Mouse (Mus musculus) intestine, embryonic 14.5 days (tissue): ENCODE results near the gene Snx1. TPM values are rescaled to one million over a fixed set of nuclear protein-coding genes. Genes with fewer than 3 reads are reported as not detected.

Source experiments
- ATAC-seq: fragments of 200-750 bp; cut with Nextera tagmentation; replicated peaks from 2 replicates; pipeline ENCODE4 v1.8.0; 2017; ENCODE audit warnings: low read depth, moderate number of reproducible peaks, moderate TSS enrichment, moderate library complexity; ENCODE audit not compliant: low FRiP score, low TSS enrichment
- DNase-seq: peaks from one replicate; pipeline ENCODE4 v3.0.0-alpha.2; 2018; ENCODE audit warnings: low spot score
- H3K27ac ChIP-seq: fragments of 300-500 bp; sonication (generic); 2 replicates; pipeline ENCODE4 v1.5.1; 2014; ENCODE audit warnings: low read depth, mild to moderate bottlenecking, control low read depth
- H3K27me3 ChIP-seq: fragments of 300-500 bp; sonication (generic); replicated peaks from 2 replicates; pipeline ENCODE4 v1.6.1; 2014; ENCODE audit warnings: low read length, control low read depth; ENCODE audit not compliant: control insufficient read depth, insufficient read depth
- H3K36me3 ChIP-seq: fragments of 300-500 bp; sonication (generic); 2 replicates; pipeline ENCODE4 v1.6.1; 2014; ENCODE audit warnings: low read length, control low read depth; ENCODE audit not compliant: control insufficient read depth, insufficient read depth
- H3K4me1 ChIP-seq: fragments of 300-500 bp; sonication (generic); replicated peaks from 2 replicates; pipeline ENCODE4 v1.6.1; 2014; ENCODE audit warnings: low read length, control low read depth, mixed read lengths; ENCODE audit not compliant: control insufficient read depth, insufficient read depth
- H3K4me2 ChIP-seq: fragments of 300-500 bp; sonication (generic); 2 replicates; pipeline ENCODE4 v1.6.1; 2014; ENCODE audit warnings: low read length
- H3K4me3 ChIP-seq: fragments of 300-500 bp; sonication (generic); 2 replicates; pipeline ENCODE4 v1.5.1; 2014; ENCODE audit warnings: low read depth, low read length, control low read depth, mixed read lengths
- H3K9ac ChIP-seq: fragments of 300-500 bp; sonication (generic); 2 replicates; pipeline ENCODE4 v1.6.1; 2014; ENCODE audit warnings: mild to moderate bottlenecking, low read length
- H3K9me3 ChIP-seq: fragments of 300-500 bp; sonication (generic); 2 replicates; pipeline ENCODE4 v1.6.1; 2016; ENCODE audit warnings: low read length, control low read depth; ENCODE audit not compliant: control insufficient read depth
- WGBS: fragments of 180-500 bp; shearing (Covaris S2); extraction: QIAGEN DNeasy Blood & Tissue Kit; methylation state at CpG from one replicate; pipeline ENCODE4 v1.1.7; 2014; 5-methylcytosine and 5-hydroxymethylcytosine counted together
- polyA plus RNA-seq: library from polyadenylated mRNA; unstranded; fragments of >200 nt; fragmentation: Nextera tagmentation; extraction: Ambion mirVana; gene quantifications from 2 replicates; pipeline ENCODE4 v1.2.1, GENCODE M21; 2014

Gene Snx1
- polyA plus RNA-seq, 1 experiment from 2014 or later = 136 TPM

- no peak for DNase-seq
- Histone ChIP-seq H3K4me1 (no peaks in the 10 kb centered on the region), H3K27me3 (peaks cover 16% of the 10 kb centered on the region; the same call in 1 of the 2 replicates), H3K9ac (no peak overlapping the region), H3K9me3 (no peaks in the 10 kb centered on the region), H3K27ac (no peak overlapping the region), H3K36me3 (no peaks in the 10 kb centered on the region), H3K4me2 (no peak overlapping the region), H3K4me3 (no peak overlapping the region)
- ATAC-seq = no peak
- 98% methylated on average over 2 of the region's 2 CpGs for WGBS
Measured at GRCm38 (mm10) chr9:66160155-66160554, 33.8 kb upstream of the Snx1 start.

- Histone ChIP-seq H3K9ac (no peak overlapping the region), H3K4me3 (peak overlapping the region; percentile 39; the same call in 1 of the 2 replicates), H3K9me3 (no peaks in the 10 kb centered on the region), H3K4me2 (no peak overlapping the region), H3K27me3 (peaks cover 16% of the 10 kb centered on the region; the same call in 1 of the 2 replicates), H3K36me3 (no peaks in the 10 kb centered on the region), H3K4me1 (no peaks in the 10 kb centered on the region), H3K27ac (no peak overlapping the region)
- no peak for ATAC-seq
- no peak for DNase-seq
- WGBS = 86% methylated on average over 6 of the region's 6 CpGs
Measured at GRCm38 (mm10) chr9:66158885-66159430, 32.6 kb upstream of the Snx1 start.

GRCm38 (mm10) chr9:66157958-66158830 lies 31.8 kb upstream of the Snx1 start, which contains the start of gene Dapk2:
TSS of gene Dapk2 (plus strand) at chr9:66158223.
- Histone ChIP-seq H3K36me3 (no peaks in the 10 kb centered on the region), H3K4me2 (peak within 1 kb of the TSS; percentile 61), H3K4me3 (peak within 1 kb of the TSS; percentile 39), H3K4me1 (no peaks in the 10 kb centered on the region), H3K9me3 (no peaks in the 10 kb centered on the region), H3K27me3 (peaks cover 16% of the 10 kb centered on the region; the same call in 1 of the 2 replicates), H3K9ac (peak within 1 kb of the TSS; percentile 32; the same call in 1 of the 2 replicates), H3K27ac (no peak within 1 kb of the TSS)
- 2% methylated on average over 58 of the region's 58 CpGs for WGBS
- peak; percentile 86 for ATAC-seq
- DNase-seq = peak; percentile 82

- DNase-seq (no peak), ATAC-seq (no peak)
- Histone ChIP-seq H3K9me3 (no peaks in the 10 kb centered on the region), H3K27me3 (peaks cover 16% of the 10 kb centered on the region; the same call in 1 of the 2 replicates), H3K4me3 (no peak overlapping the region), H3K9ac (no peak overlapping the region), H3K27ac (no peak overlapping the region), H3K4me2 (no peak overlapping the region), H3K36me3 (no peaks in the 10 kb centered on the region), H3K4me1 (no peaks in the 10 kb centered on the region)
- 61% methylated on average over 1 of the region's 1 CpGs for WGBS
Measured at GRCm38 (mm10) chr9:66155534-66155933, 29.1 kb upstream of the Snx1 start.

GRCm38 (mm10) chr9:66154013-66154412 lies 27.6 kb upstream of the Snx1 start:
- Histone ChIP-seq H3K4me2 (no peak overlapping the region), H3K9me3 (no peaks in the 10 kb centered on the region), H3K36me3 (no peaks in the 10 kb centered on the region), H3K27ac (no peak overlapping the region), H3K4me1 (no peaks in the 10 kb centered on the region), H3K4me3 (no peak overlapping the region), H3K27me3 (peaks cover 14% of the 10 kb centered on the region; the same call in 1 of the 2 replicates), H3K9ac (no peak overlapping the region)
- ATAC-seq (no peak), DNase-seq (no peak)
- WGBS = 85% methylated on average over 9 of the region's 9 CpGs

- 84% methylated on average over 6 of the region's 6 CpGs for WGBS
- no peaks in the 10 kb centered on the region for H3K9me3 ChIP-seq
- no peaks in the 10 kb centered on the region for H3K36me3 ChIP-seq
- no peak overlapping the region for H3K9ac ChIP-seq
- H3K4me2 ChIP-seq = no peak overlapping the region
- peaks cover 12% of the 10 kb centered on the region; the same call in 1 of the 2 replicates for H3K27me3 ChIP-seq
- no peak for DNase-seq
- H3K27ac ChIP-seq = no peak overlapping the region
- H3K4me3 ChIP-seq = no peak overlapping the region
- no peak for ATAC-seq
- no peaks in the 10 kb centered on the region for H3K4me1 ChIP-seq
Measured at GRCm38 (mm10) chr9:66153594-66153993, 27.2 kb upstream of the Snx1 start.

- no peak for DNase-seq
- H3K27me3 ChIP-seq = no peaks in the 10 kb centered on the region
- no peak overlapping the region for H3K4me2 ChIP-seq
- H3K9ac ChIP-seq = no peak overlapping the region
- no peaks in the 10 kb centered on the region for H3K9me3 ChIP-seq
- no peak overlapping the region for H3K27ac ChIP-seq
- 63% methylated on average over 9 of the region's 9 CpGs for WGBS
- ATAC-seq = no peak
- H3K4me1 ChIP-seq = no peaks in the 10 kb centered on the region
- H3K4me3 ChIP-seq = no peak overlapping the region
- H3K36me3 ChIP-seq = no peaks in the 10 kb centered on the region
Measured at GRCm38 (mm10) chr9:66152011-66152410, 25.6 kb upstream of the Snx1 start.

- H3K27ac ChIP-seq = no peak overlapping the region
- H3K9me3 ChIP-seq = no peaks in the 10 kb centered on the region
- no peaks in the 10 kb centered on the region for H3K4me1 ChIP-seq
- no peaks in the 10 kb centered on the region for H3K27me3 ChIP-seq
- no peak overlapping the region for H3K4me2 ChIP-seq
- H3K36me3 ChIP-seq = no peaks in the 10 kb centered on the region
- no peak overlapping the region for H3K4me3 ChIP-seq
- H3K9ac ChIP-seq = no peak overlapping the region
- ATAC-seq (no peak), DNase-seq (no peak)
Measured at GRCm38 (mm10) chr9:66146141-66146540, 19.8 kb upstream of the Snx1 start.
